Mouse (Mus musculus): ENCODE data around the gene Gm20518.

DNA sequence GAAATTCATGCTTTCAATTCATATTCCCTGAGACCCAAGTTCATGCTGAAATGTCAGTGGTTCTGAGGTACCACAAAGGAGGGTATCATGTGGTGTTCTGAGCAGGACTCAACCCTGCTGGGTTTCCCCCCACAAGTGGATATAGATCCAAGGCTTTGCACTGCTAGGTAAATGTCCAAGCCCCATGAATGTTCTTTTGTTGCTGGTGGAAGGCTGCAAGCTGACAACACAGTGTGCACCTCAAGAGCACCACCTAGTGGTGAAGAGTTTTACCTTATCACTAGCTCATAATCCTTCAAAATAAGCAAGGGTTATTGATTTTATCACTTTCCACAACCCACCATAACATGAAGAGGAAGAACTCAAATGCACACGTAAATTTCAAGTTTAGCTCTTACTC is 42.5 kb downstream of the Gm20518 start:
- TF ChIP-seq GATA1 (IDR thresholded peaks at IDR 0.05; ENCODE audit: low read length), result no peak
- no peak for TF ChIP-seq TAL1 (IDR thresholded peaks at IDR 0.05; ENCODE audit: low read length)

Measured in erythroblast, embryonic 14.5 days (primary cell).